Mouse (Mus musculus) heart, adult 18-20 months (tissue): ENCODE measurements around the gene Strip2. TPM values are rescaled to one million over a fixed set of nuclear protein-coding genes. Genes with fewer than 3 reads are reported as not detected.

ENCODE experiments used
- DNase-seq, 2 experiments: peaks; one replicate each; pipeline ENCODE4 v3.0.0; 2021 to 2022; ENCODE audit warnings: mixed read lengths in 1 of 2
- microRNA-seq, 2 experiments: library from miRNA; unstranded; fragments of <30 nt; microRNA quantifications; one replicate each; pipeline ENCODE4 v1.2.0; 2022
- total RNA-seq, 2 experiments: library from RNA; stranded (reverse); gene quantifications; 2 replicates each; pipeline ENCODE4 v1.2.3; 2021

The Strip2 gene
- total RNA-seq, 2 experiments from 2014 or later, result 53.5 to 55.1 TPM

DNA sequence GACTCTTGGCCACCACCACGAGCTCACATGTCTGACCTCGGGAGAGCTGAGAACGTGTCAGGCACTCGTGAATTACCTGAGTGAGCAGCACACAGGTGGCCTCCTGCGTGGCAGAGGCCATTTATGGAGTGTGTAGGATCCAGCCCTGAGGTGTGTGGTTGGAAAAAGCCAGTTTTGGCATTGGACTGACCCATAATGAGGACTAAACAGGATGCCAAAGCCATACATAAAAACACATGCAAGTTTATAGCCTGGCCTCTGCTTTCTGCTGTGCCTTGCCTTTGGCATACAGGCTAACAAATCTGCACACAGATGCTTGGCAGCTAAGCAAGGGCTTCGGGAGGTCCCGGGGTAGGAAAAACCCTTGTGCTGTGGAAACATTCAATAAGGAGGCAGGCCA lies 92.4 kb downstream of the Strip2 start:
- DNase-seq, result no peak

Small RNA genes within 50 kb of the gene (microRNA-seq; reads per million reads assigned to microRNA genes)
- gene Gm23049, result 0 reads per million in 2 experiments

Other genes starting within 250 kb of the Strip2 start
- gene Tspan33, start 222.8 kb upstream of the Strip2 start, total RNA-seq, result 1 to 10 TPM; 2.3 to 3.4 TPM
- 1 to 10 TPM; 6.5 to 6.9 TPM for gene Smo, start 181.5 kb upstream of the Strip2 start, total RNA-seq
- gene Ahcyl2, start 149.0 kb upstream of the Strip2 start, total RNA-seq, result 10 to 100 TPM; 21.8 to 24.2 TPM
- gene Nrf1, start 131.0 kb downstream of the Strip2 start, total RNA-seq, result 10 to 100 TPM; 12.4 to 12.6 TPM